Mouse (Mus musculus) frontal cortex, postnatal 36 days (tissue): ENCODE data around the gene Oasl2.
"Not testable (repeated sequence)": the region's sequence is repeated elsewhere in the genome, so short reads cannot be mapped to it uniquely, and the experiment has no call there.

Experiments used
- DNase-seq, 2 experiments: peaks; one replicate each; pipeline ENCODE4 v3.0.0; 2022; ENCODE audit warnings: low spot score in 2 of 2

Gene Oasl2

GRCm38 (mm10) chr5:114915854-114916253 is 19.1 kb downstream of the Oasl2 start:
- DNase-seq: no peak

DNA sequence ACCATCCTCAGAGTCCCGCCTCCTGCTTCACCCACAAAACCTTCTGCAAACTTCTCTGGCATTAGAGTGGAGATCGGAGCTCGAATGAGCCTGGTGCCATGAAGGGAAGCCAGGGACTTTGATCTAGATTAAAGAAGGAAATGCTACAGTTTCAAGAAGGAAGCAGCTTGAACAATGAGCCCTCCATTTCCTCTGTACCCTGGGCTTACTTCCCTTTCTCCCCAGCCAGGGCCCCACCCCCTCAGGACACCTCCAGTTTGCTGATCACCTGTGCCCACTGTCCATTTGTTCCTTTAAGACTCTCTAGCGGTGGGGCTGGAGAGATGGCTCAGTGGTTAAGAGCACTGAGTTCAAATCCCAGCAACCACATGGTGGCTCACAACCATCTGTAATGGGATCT is 20.0 kb downstream of the Oasl2 start:
- no peak for DNase-seq

DNA sequence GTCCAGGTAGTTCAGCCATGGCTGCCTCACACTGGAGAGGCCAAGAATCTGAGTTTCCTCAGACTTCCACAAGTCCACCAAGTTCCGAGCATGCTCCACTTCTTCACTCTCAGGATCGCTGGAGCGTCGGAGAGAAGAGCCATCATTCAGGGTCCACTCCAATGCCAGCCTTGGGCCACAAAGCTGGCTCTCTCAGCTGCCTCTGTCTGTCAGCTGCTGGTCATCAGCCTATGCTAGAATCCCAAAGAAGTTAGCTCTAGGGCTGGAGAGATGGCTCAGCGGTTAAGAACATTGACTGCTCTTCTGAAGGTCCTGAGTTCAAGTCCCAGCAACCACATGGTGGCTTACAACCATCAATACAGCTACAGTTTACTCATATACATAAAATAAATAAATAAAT is 20.6 kb downstream of the Oasl2 start:
- DNase-seq: not testable (repeated sequence)

- DNase-seq: peak in 1 of 2 experiments; percentile 16
These were observed 25.0 kb downstream of the Oasl2 start for GRCm38 (mm10) chr5:114921551-114922365.

- no peak for DNase-seq
These were observed 25.6 kb downstream of the Oasl2 start for GRCm38 (mm10) chr5:114922366-114922731.

DNA sequence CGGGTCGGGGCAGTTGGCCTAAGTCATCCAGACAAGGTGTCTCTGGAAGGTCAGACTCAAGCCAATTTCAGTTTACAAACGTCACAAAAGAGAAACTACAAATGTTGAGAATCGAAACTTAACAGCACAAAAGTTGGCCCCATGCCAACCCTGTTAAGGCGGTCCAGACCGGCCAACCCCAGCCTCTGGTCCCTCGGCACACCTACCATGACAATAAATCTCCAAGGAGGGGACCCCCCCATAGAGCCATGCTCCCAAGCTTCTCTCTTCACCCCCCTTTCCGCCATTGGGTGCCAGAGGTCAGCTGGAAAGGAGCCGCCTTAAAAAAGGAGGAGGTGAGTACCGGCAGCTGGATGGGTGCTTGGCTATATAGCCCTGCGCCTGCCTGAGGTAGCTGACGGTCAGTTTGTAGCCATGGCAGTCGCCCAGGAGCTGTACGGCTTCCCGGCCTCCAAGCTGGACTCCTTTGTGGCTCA is 26.3 kb downstream of the Oasl2 start, which contains the start of gene Oasl1:
TSS of gene Oasl1 (plus strand) at position 243 of the 476 bp plus-strand sequence.
- no peak for DNase-seq

DNA sequence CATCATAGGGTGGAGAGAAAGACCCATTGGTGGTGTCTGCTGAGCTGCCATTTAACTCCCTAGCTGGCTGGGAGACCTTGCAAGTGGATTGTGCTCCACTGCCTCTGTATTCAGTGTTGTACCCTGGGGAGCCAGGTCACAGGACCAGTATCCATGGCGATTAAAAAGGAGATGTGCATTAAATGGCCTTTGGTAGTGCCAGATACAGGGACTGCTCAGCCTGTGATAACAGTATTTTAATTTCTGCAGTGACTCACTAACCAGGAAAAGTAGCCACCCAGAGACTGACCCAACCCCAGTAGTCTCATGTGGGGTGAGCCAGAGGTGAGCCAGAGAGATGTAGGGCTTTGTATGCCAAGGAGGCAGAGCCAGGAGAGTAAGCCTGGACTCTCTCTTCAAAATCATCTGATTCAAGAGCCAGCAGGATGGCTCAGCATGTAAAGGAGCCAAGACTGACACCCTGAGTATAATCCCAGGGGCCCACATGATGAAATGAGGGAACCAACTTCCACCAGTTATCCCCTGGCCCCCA is 29.5 kb downstream of the Oasl2 start:
- no peak for DNase-seq

DNA sequence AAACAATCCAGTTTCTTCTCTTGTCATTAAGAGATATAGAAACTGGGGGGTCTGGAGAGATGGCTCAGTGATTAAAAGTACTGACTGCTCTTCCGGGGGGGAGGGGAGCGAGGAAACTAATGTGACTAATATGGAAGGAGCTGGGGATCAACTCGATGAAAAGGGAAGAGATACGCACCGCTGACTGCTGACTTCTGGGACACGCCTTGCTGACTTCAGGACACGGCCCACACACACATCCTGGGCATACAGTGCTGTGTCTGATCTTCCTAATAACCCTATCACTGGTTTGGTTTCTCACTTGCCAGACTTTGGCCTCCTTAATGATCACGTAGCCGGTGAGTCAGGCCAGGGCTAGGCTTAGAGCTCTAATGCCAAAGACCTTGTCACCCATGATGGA is 30.0 kb downstream of the Oasl2 start:
- no peak for DNase-seq

- no peak for DNase-seq
These were observed 34.9 kb downstream of the Oasl2 start for GRCm38 (mm10) chr5:114931626-114932025.

DNA sequence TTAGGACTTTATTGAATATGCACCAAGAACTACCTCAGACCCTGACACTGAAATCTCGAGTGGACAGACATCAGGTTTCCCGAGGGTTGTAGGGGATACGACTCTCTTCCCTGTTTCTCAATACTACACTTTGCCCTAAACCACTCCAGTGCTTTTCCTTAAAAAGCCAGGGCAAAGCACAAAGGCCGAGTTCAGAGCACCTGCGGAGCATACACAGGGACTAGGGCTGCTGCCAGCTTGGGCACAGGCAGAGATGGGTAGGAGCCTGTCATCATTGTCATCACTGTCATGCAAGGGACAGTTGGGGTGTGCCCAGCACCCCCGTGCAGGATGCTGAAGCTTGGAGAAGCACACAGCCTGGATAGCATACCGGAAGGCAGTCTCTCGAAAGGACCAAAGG is 36.5 kb downstream of the Oasl2 start:
- DNase-seq: no peak

DNA sequence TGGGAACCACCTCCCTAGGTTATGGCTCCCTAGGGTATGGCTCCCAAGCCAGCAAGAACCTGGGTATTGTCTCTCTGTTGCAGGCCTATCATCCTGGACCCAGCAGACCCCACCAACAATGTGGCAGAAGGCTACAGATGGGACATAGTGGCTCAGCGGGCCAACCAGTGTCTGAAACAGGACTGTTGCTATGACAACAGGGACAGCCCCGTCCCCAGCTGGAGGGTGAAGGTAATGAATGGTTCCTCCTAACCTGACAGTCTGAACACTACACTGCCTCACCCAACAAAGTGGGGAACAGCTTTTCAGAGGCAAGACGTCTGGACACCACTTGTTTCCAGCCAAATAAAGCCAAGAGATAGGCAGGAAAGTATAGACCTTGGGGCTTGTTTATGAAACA is 39.1 kb downstream of the Oasl2 start:
- no peak for DNase-seq

DNA sequence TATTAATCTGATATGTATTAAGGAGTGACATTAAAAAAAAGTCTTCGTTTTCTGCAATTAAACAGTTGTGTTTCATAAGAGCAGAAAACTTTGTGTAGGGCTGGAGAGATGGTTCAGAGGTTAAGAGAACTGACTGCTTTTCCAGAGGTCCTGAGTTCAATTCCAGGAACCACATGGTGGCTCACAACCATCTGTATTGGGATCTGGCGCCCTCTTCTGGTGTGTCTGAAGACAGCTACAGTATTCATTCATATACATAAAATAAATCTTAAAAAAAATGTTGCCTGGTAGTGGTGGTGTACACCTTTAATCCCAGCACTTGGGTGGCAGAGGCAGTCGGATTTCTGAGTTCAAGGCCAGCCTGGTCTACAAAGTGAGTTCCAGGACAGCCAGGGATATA is 44.4 kb downstream of the Oasl2 start:
- not testable (repeated sequence) for DNase-seq

GRCm38 (mm10) chr5:114942074-114942765 is 45.5 kb downstream of the Oasl2 start, which contains the start of gene 2210016L21Rik:
Gene 2210016L21Rik, plus strand, starts transcription at chr5:114942158.
- peak; percentile 87 to 88 for DNase-seq

DNA sequence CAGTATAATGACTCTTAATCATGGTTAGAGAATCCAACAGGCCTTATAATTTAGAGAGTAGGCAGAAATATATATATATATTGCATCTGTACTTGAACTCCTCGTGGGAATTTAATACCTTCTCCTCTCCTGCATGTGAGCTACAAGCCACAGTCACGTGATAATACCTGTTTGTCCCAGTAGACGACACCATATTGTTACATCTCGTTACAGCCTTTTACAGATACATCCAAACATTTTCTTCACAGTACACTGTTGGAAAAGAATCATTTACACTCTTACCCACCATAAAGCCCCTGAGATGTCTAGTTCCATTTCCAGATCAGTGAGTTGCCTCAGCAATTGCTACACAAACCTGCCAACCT is 46.0 kb downstream of the Oasl2 start:
- DNase-seq: no peak

GRCm38 (mm10) chr5:114945072-114945471 is 48.3 kb downstream of the Oasl2 start:
- no peak for DNase-seq

DNA sequence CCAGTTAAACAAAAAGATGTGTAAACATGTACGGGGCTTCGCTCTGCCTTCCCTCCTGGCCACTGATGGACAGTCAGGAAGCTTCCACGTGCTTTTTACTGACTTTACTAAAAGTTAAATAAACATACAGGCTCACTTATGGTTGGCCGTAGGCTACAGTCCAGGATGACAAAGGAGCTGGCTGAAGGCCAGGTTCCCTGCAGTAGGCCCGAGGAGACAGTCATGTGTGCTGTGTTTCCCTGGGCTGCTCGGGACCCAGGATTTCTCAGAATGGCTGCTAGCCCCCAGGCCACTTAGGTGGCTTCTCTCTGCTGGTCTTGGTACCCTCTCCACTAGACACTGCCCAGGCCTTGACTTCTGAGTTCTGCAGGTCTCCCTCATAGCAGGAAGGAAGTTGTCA is 52.2 kb downstream of the Oasl2 start:
- DNase-seq: peak in 1 of 2 experiments; percentile 30

DNA sequence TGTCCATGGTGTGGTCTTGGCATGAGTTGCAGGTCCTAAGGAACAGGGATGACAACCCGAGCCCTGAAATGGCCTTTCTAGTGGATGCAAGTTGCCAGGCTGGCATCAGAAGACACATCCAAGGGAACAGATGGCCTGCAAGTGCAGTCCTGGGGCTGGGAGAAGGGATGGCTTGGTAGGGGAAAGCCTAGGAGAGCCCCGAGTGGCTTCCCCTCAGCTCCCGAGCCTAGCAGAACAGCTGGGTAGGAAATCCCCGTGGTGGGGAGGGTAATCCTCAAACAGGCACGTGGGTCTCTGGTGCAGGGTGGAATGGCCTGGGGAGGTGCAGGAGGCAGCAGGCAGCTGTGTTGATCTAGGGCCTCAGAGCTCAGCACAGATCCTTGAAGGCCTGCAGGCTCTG is 52.6 kb downstream of the Oasl2 start:
- no peak for DNase-seq

DNA sequence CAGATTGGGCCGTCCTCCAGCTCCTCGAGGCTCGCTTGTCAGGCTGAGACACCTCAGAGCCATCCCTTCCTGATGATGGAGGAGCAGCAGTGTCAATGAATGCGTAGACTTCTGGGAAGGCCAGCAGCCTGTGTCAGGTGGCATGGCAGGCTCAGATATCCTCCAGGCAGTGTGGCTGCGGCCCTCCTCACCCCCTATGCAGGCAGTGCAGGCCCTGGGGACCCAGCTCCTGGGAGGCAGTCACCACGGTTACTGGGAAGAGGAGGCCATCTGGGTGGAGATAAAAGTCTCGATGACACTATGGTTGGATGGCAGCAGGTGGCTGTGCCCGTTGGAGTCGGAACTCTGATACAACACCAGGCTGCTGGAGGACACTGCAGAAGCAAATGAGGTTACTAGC is 53.1 kb downstream of the Oasl2 start:
- no peak for DNase-seq

DNA sequence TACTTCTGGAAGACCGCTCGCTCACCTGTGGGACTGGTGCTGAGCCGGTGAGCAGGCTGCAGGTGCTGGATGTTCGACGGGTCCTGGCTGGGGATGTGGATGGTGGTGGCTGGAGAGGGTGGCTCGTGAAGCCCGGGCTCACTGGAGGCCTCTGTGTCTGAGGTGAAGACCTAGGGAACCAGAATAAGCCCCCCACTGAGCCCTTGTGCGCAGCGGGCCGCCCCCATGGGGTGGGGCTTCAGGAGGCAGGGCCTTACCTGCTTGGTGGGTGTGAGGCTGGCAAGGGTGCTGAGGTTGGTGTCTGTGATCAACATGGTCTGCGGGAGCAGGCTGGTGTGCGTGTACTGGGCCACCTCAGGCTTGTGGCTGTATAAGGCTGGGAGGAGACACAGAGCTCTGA is 53.9 kb downstream of the Oasl2 start:
- no peak for DNase-seq

GRCm38 (mm10) chr5:114951279-114951880 is 54.6 kb downstream of the Oasl2 start:
- DNase-seq: no peak

DNA sequence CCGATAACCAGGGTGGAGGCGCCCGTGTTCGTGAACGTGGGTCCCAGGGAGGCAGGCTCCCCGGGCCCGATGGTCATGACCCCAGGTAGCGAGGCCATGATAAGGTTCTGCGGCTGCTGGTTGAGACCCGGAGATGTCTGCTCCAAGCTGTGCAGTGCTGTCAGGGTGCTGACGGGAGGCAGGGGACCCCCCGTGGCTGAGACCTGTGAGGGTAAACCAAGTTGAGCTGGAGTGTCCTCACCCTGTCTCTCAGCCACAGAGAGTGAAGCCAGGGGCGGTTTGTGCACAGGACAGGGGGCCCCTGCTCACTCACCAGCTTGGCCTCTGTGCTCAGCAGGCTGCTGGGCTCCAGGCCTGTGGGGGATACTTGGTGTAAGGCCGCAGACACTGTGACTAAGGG is 56.6 kb downstream of the Oasl2 start:
- DNase-seq: no peak

GRCm38 (mm10) chr5:114958069-114958468 is 61.3 kb downstream of the Oasl2 start:
- no peak for DNase-seq
